Mouse (Mus musculus) embryonic facial prominence, embryonic 14.5 days (tissue): ENCODE results near the gene Espl1. TPM values are rescaled to one million over a fixed set of nuclear protein-coding genes. Genes with fewer than 3 reads are reported as not detected.

Source experiments
- ATAC-seq: fragments of 200-750 bp; cut with Nextera tagmentation; 2 replicates; pipeline ENCODE4 v1.8.0; 2017; ENCODE audit warnings: low read depth, moderate number of reproducible peaks, moderate TSS enrichment
- DNase-seq: peaks from one replicate; pipeline ENCODE4 v3.0.0-alpha.2; 2015; ENCODE audit warnings: low spot score
- H3K27ac ChIP-seq: fragments of 300-500 bp; sonication (generic); replicated peaks from 2 replicates; pipeline ENCODE4 v1.5.1; 2014; ENCODE audit warnings: low read depth, mild to moderate bottlenecking, low read length, moderate library complexity
- H3K27me3 ChIP-seq: fragments of 300-500 bp; sonication (generic); replicated peaks from 2 replicates; pipeline ENCODE4 v1.6.1; 2014; ENCODE audit warnings: low read length; ENCODE audit not compliant: control insufficient read depth, insufficient read depth
- H3K36me3 ChIP-seq: fragments of 300-500 bp; sonication (generic); 2 replicates; pipeline ENCODE4 v1.6.1; 2014; ENCODE audit warnings: low read length, mixed read lengths; ENCODE audit not compliant: control insufficient read depth, insufficient read depth
- H3K4me1 ChIP-seq: fragments of 300-500 bp; sonication (generic); 2 replicates; pipeline ENCODE4 v1.6.1; 2014; ENCODE audit warnings: antibody characterized with exemption, low read length; ENCODE audit not compliant: control insufficient read depth, insufficient read depth
- H3K4me2 ChIP-seq: fragments of 300-500 bp; sonication (generic); 2 replicates; pipeline ENCODE4 v1.6.1; 2014; ENCODE audit warnings: low read depth, mild to moderate bottlenecking, low read length, moderate library complexity, mixed read lengths
- H3K4me3 ChIP-seq: fragments of 300-500 bp; sonication (generic); 2 replicates; pipeline ENCODE4 v1.5.1; 2014; ENCODE audit warnings: low read depth, mild to moderate bottlenecking, low read length
- H3K9ac ChIP-seq: fragments of 300-500 bp; sonication (generic); 2 replicates; pipeline ENCODE4 v1.6.1; 2014; ENCODE audit warnings: low read depth, mild to moderate bottlenecking, low read length, moderate library complexity, mixed read lengths
- H3K9me3 ChIP-seq: fragments of 300-500 bp; sonication (generic); 2 replicates; pipeline ENCODE4 v1.6.1; 2016; ENCODE audit warnings: low read length; ENCODE audit not compliant: control insufficient read depth
- WGBS: fragments of 180-500 bp; shearing (Covaris S2); extraction: QIAGEN DNeasy Blood & Tissue Kit; methylation state at CpG from one replicate; pipeline ENCODE4 v1.1.7; 2014; 5-methylcytosine and 5-hydroxymethylcytosine counted together
- polyA plus RNA-seq: library from polyadenylated mRNA; unstranded; fragments of >200 nt; fragmentation: Nextera tagmentation; extraction: Ambion mirVana; gene quantifications from 2 replicates; pipeline ENCODE4 v1.2.1, GENCODE M21; 2014

The Espl1 gene
- polyA plus RNA-seq, 1 experiment from 2014 or later: 22.4 TPM

GRCm38 (mm10) chr15:102265548-102265947 is 30.5 kb upstream of the Espl1 start:
- DNase-seq (no peak), ATAC-seq (no peak)
- Histone ChIP-seq H3K4me2 (no peak overlapping the region), H3K9me3 (no peaks in the 10 kb centered on the region), H3K27me3 (no peaks in the 10 kb centered on the region), H3K4me3 (no peak overlapping the region), H3K4me1 (peaks cover 16% of the 10 kb centered on the region; the same call in 1 of the 2 replicates), H3K27ac (no peak overlapping the region), H3K36me3 (no peaks in the 10 kb centered on the region), H3K9ac (no peak overlapping the region)
- WGBS: 88% methylated on average over 5 of the region's 5 CpGs

GRCm38 (mm10) chr15:102270274-102270960 is 25.6 kb upstream of the Espl1 start, which contains the start of gene Gm9918:
Gm9918 (plus strand) TSS chr15:102270563.
- Histone ChIP-seq H3K4me1 (peaks cover 20% of the 10 kb centered on the region; the same call in 1 of the 2 replicates), H3K27ac (no peak within 1 kb of the TSS), H3K27me3 (no peaks in the 10 kb centered on the region), H3K36me3 (no peaks in the 10 kb centered on the region), H3K9ac (peak within 1 kb of the TSS; percentile 57), H3K9me3 (no peaks in the 10 kb centered on the region), H3K4me3 (peak within 1 kb of the TSS; percentile 35), H3K4me2 (peak within 1 kb of the TSS; percentile 65)
- ATAC-seq (peak; percentile 76), DNase-seq (peak; percentile 4)
- WGBS: 9% methylated on average over 19 of the region's 21 CpGs

GRCm38 (mm10) chr15:102271441-102271840 is 24.6 kb upstream of the Espl1 start:
- Histone ChIP-seq H3K9ac (peak overlapping the region; percentile 57; the same call in 1 of the 2 replicates), H3K36me3 (no peaks in the 10 kb centered on the region), H3K9me3 (no peaks in the 10 kb centered on the region), H3K4me1 (peaks cover 20% of the 10 kb centered on the region; the same call in 1 of the 2 replicates), H3K4me2 (peak overlapping the region; percentile 65), H3K27me3 (no peaks in the 10 kb centered on the region), H3K4me3 (peak overlapping the region; percentile 35; the same call in 1 of the 2 replicates), H3K27ac (no peak overlapping the region)
- ATAC-seq (no peak), DNase-seq (peak; percentile 12)
- WGBS: 20% methylated on average over 3 of the region's 3 CpGs

GRCm38 (mm10) chr15:102273982-102274716 is 21.9 kb upstream of the Espl1 start:
- Histone ChIP-seq H3K9ac (no peak overlapping the region), H3K36me3 (no peaks in the 10 kb centered on the region), H3K4me1 (peaks cover 20% of the 10 kb centered on the region; the same call in 1 of the 2 replicates), H3K9me3 (no peaks in the 10 kb centered on the region), H3K27ac (no peak overlapping the region), H3K27me3 (no peaks in the 10 kb centered on the region), H3K4me2 (no peak overlapping the region), H3K4me3 (no peak overlapping the region)
- ATAC-seq (no peak), DNase-seq (no peak)
- 71% methylated on average over 6 of the region's 6 CpGs for WGBS

- Histone ChIP-seq H3K4me2 (peak overlapping the region; percentile 95), H3K9me3 (no peaks in the 10 kb centered on the region), H3K4me1 (peaks cover 10% of the 10 kb centered on the region; the same call in 1 of the 2 replicates), H3K9ac (peak overlapping the region; percentile 81), H3K27ac (peak overlapping the region; percentile 87), H3K4me3 (peak overlapping the region; percentile 85), H3K36me3 (peaks cover 27% of the 10 kb centered on the region), H3K27me3 (no peaks in the 10 kb centered on the region)
- 35% methylated on average over 7 of the region's 7 CpGs for WGBS
- ATAC-seq: no peak
- no peak for DNase-seq
Observed at GRCm38 (mm10) chr15:102278726-102279091, 17.4 kb upstream of the Espl1 start.

GRCm38 (mm10) chr15:102279092-102279782 is 16.8 kb upstream of the Espl1 start, which contains the start of gene Mfsd5:
Mfsd5 (plus strand) TSS chr15:102279454.
- Histone ChIP-seq H3K4me3 (peak within 1 kb of the TSS; percentile 85), H3K27me3 (no peaks in the 10 kb centered on the region), H3K27ac (peak within 1 kb of the TSS; percentile 87), H3K4me1 (peaks cover 10% of the 10 kb centered on the region; the same call in 1 of the 2 replicates), H3K9ac (peak within 1 kb of the TSS; percentile 81), H3K9me3 (no peaks in the 10 kb centered on the region), H3K4me2 (peak within 1 kb of the TSS; percentile 95), H3K36me3 (peaks cover 27% of the 10 kb centered on the region)
- peak; percentile 96 for ATAC-seq
- peak; percentile 96 for DNase-seq
- WGBS: under 1% methylated on average over 32 of the region's 65 CpGs

GRCm38 (mm10) chr15:102279783-102280520 is 16.1 kb upstream of the Espl1 start:
- peak; percentile 68 for DNase-seq
- Histone ChIP-seq H3K9ac (peak overlapping the region; percentile 81), H3K4me1 (peaks cover 10% of the 10 kb centered on the region; the same call in 1 of the 2 replicates), H3K36me3 (peaks cover 27% of the 10 kb centered on the region), H3K4me2 (peak overlapping the region; percentile 95), H3K27me3 (no peaks in the 10 kb centered on the region), H3K27ac (peak overlapping the region; percentile 87), H3K9me3 (no peaks in the 10 kb centered on the region), H3K4me3 (peak overlapping the region; percentile 85)
- 30% methylated on average over 9 of the region's 13 CpGs for WGBS
- ATAC-seq: peak; percentile 42

GRCm38 (mm10) chr15:102280623-102281022 is 15.4 kb upstream of the Espl1 start:
- 95% methylated on average over 19 of the region's 19 CpGs for WGBS
- Histone ChIP-seq H3K9ac (peak overlapping the region; percentile 81; the same call in 1 of the 2 replicates), H3K27ac (no peak overlapping the region), H3K9me3 (no peaks in the 10 kb centered on the region), H3K27me3 (no peaks in the 10 kb centered on the region), H3K36me3 (peaks cover 27% of the 10 kb centered on the region), H3K4me3 (peak overlapping the region; percentile 85), H3K4me2 (peak overlapping the region; percentile 95), H3K4me1 (peaks cover 10% of the 10 kb centered on the region; the same call in 1 of the 2 replicates)
- ATAC-seq: no peak
- DNase-seq: no peak
